Mouse (Mus musculus): ENCODE results near the gene Slc2a12.
A peak's percentile ranks its signal among the peaks of the same experiment; 100 is the strongest.

Slc2a12 gene

DNA sequence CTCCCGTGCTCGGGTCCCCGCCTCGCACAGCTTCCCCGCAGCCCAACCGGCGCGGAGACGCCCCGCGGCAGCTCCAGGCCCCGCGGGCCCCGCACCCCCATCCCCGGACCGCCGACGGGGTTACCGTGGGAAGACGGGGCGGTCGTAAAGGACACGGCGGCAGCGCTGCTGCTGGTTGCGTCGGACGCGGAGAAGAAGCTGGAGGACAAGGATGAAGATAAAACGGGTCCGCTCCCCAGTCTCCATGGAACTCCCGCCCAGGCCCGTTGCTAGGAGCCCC, 86.1 kb downstream of the Slc2a12 start:
- DNase-seq: no peak

DNA sequence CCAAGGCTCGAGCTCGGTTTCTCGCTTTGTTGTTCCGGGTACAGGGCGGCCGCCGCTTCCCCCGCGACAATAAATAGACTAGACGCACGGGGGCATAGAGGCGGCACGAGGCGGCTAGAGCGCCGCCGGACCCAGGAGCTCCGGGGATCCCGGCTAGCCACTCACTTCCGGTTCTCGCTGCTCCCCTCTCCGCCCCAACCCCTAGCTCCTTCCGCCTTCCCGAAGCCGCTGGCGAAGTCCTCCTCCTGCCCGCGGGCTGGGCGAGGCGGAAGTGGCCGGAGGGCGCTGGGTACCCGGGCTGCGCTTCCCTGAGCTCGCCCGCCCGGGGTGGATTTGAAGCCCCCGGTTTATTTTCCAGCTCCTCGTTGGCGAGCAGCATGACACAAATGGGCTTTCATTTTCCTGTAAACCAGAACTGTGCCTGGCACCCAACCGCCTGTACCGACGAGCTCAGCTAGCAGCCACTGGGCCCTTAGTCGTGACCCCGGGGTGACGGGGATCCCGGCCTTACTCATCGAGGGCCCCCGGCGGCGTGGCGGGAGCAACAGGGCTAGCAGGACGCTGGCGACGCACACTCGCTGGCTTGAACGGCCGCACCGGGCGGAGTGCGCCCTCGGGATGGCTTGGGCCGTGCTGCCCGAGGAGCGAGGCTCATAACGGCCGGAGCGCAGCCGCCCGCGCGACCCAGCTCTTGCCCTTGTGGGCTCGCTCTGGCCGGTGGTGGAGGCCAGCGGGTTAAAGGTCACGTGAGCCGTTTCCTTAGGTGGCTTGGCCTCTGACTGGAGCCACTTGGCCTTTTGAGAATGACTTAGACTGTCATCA, 86.7 kb downstream of the Slc2a12 start, which contains the start of gene Tbpl1:
Gene Tbpl1 (minus strand): TSS at position 667 of the 822 bp plus-strand sequence.
- peak; percentile 95 for DNase-seq

DNA sequence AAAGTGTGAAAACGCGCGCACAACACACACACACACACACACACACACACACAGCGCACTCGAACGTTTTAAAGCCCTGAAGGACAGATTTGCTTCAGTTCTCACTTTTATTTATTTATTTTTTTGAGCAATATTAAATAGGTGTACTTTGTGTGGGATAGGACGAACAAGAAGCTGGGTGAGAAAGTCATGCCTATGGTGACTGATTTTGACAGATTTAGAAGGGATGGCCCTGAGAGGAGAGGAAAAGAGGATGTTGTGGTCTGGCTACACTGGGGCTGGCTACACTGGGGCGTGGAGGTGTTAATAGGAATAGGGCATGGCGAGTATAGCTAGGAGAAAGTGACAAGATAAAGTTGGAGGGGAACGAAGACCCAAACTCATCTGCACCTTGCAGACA, 87.4 kb downstream of the Slc2a12 start:
- no peak for DNase-seq

DNA sequence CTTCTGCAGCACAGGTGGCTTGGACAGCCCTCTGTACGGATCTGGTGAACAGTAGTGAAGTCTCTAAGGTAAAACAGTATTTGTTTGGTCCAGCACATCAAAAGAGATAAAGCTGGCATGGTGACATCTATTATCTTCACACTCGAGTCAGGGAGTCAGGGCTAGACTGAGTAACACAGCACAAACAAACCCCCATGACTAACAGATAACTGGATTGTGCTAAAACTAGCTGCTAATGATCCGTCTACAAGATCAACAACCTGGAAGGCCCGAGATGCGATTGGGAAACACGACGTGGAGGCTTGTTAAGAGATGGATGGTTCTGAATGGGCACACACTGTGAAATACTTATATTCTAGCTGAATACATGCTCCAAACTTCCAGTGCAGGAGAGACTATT, 101.1 kb downstream of the Slc2a12 start:
- no peak for DNase-seq

DNA sequence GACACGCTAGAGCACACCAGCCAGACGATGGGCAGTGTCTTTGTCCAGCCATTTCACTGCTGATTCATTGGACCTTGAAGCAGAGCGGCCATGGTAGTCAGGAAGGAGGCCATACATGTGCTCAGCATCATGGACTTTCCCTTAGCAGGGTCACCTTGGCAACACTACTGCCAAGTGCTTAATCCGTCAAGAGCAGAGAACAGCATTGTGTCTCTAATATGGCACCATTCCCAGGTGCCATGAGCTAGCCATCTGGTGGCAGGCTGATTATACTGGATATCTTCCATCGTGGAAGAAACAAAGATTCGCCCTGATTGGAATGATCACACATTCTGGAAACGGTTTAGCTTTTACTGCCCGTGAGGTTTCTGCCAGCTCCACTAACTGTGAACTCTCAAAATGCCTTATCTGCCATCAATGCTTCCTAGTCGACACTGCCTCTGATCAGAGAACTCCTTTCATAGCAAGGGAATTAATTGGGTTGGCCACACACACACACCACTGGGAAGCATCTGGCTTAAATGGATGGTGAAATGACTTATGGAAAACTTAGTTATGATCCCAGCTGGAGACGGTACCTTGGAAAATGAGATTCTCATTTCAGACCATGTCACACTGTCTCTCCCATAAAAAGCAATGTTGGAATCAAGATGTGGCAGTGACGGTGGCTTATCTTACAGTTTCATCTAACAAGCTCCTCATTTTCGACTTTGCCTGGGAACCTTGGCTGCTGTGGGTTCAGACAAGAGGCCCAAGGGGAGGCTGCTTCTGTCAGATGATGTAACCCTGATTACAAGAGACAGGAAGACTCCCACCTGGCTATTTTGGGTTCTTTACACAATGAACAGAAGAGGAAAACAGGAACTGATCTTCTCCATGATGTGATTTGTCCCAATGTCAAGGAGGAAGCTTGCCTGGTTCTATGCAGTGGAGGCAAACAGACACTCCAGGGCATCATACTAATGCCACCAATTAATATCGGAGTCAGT, 101.8 kb downstream of the Slc2a12 start:
- no peak for DNase-seq

DNA sequence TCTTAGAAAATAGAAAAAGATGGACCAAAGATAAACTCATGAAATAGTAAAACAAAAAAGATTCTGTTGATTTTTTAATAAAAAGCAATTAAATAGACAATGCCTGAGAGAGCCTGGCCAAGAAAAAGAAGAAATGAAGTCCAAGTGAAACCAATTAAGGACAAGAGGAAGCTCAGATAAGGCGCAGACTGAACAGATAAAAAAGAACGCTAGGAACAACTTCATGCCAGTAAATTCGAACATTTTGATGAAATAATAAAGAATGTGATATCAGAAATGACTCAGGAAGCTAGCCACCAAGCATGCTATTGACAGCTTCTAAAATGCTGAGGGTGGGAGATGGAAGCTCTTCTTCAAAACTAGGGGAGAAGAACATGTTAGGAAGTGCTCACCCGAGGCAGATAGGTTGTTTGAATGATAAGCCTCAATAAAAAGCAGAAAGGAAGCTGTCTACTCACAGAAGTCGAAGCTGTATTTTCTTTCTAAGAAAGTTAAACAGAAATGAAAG, 106.4 kb downstream of the Slc2a12 start:
- no peak for DNase-seq
